Mouse (Mus musculus) ES-E14 (cell line): ENCODE results near the gene Irf1.

Experiments
- CHD2 ChIP-seq: IDR thresholded peaks from 2 replicates; pipeline ENCODE4 v1.6.1; 2014; ENCODE audit warnings: mild to moderate bottlenecking, low read depth, low read length, inconsistent platforms
- HCFC1 ChIP-seq: IDR thresholded peaks from 2 replicates; pipeline ENCODE4 v1.6.1; 2012; ENCODE audit warnings: low read length, inconsistent platforms, borderline replicate concordance; ENCODE audit not compliant: insufficient read depth
- MAFK ChIP-seq: IDR thresholded peaks from 2 replicates; pipeline ENCODE4 v1.6.1; 2014; ENCODE audit warnings: mild to moderate bottlenecking, low read depth, low read length, inconsistent platforms; ENCODE audit not compliant: insufficient read depth
- ZNF384 ChIP-seq: IDR thresholded peaks from 2 replicates; pipeline ENCODE4 v1.6.1; 2012; ENCODE audit warnings: low read depth, low read length, inconsistent platforms

DNA sequence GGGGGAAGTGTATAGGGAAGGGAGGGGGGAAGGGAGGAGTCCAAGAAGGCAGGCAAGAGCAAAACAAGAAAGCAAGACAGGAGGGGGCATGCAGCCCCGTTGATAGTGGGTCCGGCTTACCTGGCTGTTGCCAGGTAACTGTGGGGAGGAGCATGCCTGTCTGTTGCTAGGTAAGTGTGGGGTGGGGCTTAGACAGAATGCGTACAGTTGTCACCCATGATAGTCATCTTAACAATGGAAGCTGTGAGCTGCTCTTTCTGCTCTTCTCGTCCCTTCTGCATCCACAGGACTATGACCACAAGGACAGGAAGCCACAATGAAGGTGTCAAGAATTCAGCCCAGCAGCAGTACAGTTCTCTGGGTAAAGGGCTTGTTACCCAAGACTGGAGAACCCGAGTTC lies 40.3 kb downstream of the Irf1 start:
- TF ChIP-seq MAFK (no peak), HCFC1 (no peak), CHD2 (no peak), ZNF384 (no peak)
